Mouse (Mus musculus): ENCODE results near the gene Lrp10. TPM values are rescaled to one million over a fixed set of nuclear protein-coding genes. Genes with fewer than 3 reads are reported as not detected.

Gene Lrp10
- total RNA-seq (2021), result 10 to 100 TPM; 23.2 to 31.3 TPM
- long read RNA-seq, experiment 1, full-length matches to known transcripts, result 31 of 40 reads
- long read RNA-seq, experiment 1, partial matches to known transcripts, result 5 of 40 reads
- long read RNA-seq, experiment 1, other reads (novel, unspliced or antisense), result 4 of 40 reads
- long read RNA-seq, experiment 2, full-length matches to known transcripts, result 36 of 41 reads
- long read RNA-seq, experiment 2, partial matches to known transcripts, result 2 of 41 reads
- long read RNA-seq, experiment 2, other reads (novel, unspliced or antisense), result 3 of 41 reads

- DNase-seq (ENCODE audit: low spot score in 2 of 2), result peak; percentile 61 to 81
- intact Hi-C loops (cut with DNase I), result no loop called here
Observed at GRCm38 (mm10) chr14:54463959-54464292, at the start of gene Lrp10. Lrp10 (plus strand) TSS chr14:54464137.

GRCm38 (mm10) chr14:54415241-54416020 lies 48.5 kb upstream of the Lrp10 start:
- intact Hi-C loops (cut with DNase I), result loop anchor here (10.0 kb wide), 1 partner anchor 351 kb away; no protein-coding TSS in a partner anchor
- DNase-seq (ENCODE audit: low spot score in 2 of 2), result no peak

- intact Hi-C loops (cut with DNase I), result loop anchor here (10.0 kb wide), 1 partner anchor 352 kb away; no protein-coding TSS in a partner anchor
- DNase-seq (ENCODE audit: low spot score in 2 of 2), result no peak
Observed at GRCm38 (mm10) chr14:54416229-54416775, 47.6 kb upstream of the Lrp10 start.

- DNase-seq (ENCODE audit: low spot score in 2 of 2), result no peak
- intact Hi-C loops (cut with DNase I), result loop anchor here (10.0 kb wide), 1 partner anchor 352 kb away; no protein-coding TSS in a partner anchor
Observed at GRCm38 (mm10) chr14:54416830-54417229, 47.1 kb upstream of the Lrp10 start.

- DNase-seq (ENCODE audit: low spot score in 2 of 2), result no peak
- intact Hi-C loops (cut with DNase I), result loop anchor here (10.0 kb wide), 1 partner anchor 353 kb away; no protein-coding TSS in a partner anchor
Observed at GRCm38 (mm10) chr14:54417623-54418081, 46.3 kb upstream of the Lrp10 start, which contains the start of gene Slc7a7. Slc7a7 (minus strand) TSS chr14:54417780.

GRCm38 (mm10) chr14:54421014-54421413 lies 42.9 kb upstream of the Lrp10 start:
- DNase-seq (ENCODE audit: low spot score in 2 of 2), result no peak
- intact Hi-C loops (cut with DNase I), result no loop called here

- no peak for DNase-seq (ENCODE audit: low spot score in 2 of 2)
- intact Hi-C loops (cut with DNase I), result no loop called here
Observed at GRCm38 (mm10) chr14:54423406-54423805, 40.5 kb upstream of the Lrp10 start.

- DNase-seq (ENCODE audit: low spot score in 2 of 2), result no peak
- intact Hi-C loops (cut with DNase I), result no loop called here
Observed at GRCm38 (mm10) chr14:54424634-54425033, 39.3 kb upstream of the Lrp10 start.

- DNase-seq (ENCODE audit: low spot score in 2 of 2), result no peak
- intact Hi-C loops (cut with DNase I), result no loop called here
Observed at GRCm38 (mm10) chr14:54425540-54425939, 38.4 kb upstream of the Lrp10 start.

- intact Hi-C loops (cut with DNase I), result no loop called here
Observed at GRCm38 (mm10) chr14:54426003-54426688, 37.8 kb upstream of the Lrp10 start.

GRCm38 (mm10) chr14:54426689-54427398 lies 37.1 kb upstream of the Lrp10 start, which contains the start of gene Mrpl52:
Mrpl52 (plus strand) TSS chr14:54426909.
- DNase-seq (ENCODE audit: low spot score in 2 of 2), result peak; percentile 91
- intact Hi-C loops (cut with DNase I), result no loop called here

More at GRCm38 (mm10) chr14:54426003-54426688, 37.8 kb upstream of the Lrp10 start:
- no peak for DNase-seq (ENCODE audit: low spot score in 2 of 2)

- intact Hi-C loops (cut with DNase I), result no loop called here
- DNase-seq (ENCODE audit: low spot score in 2 of 2), result no peak
Observed at GRCm38 (mm10) chr14:54427696-54428095, 36.2 kb upstream of the Lrp10 start.

- DNase-seq (ENCODE audit: low spot score in 2 of 2), result no peak
- intact Hi-C loops (cut with DNase I), result no loop called here
Observed at GRCm38 (mm10) chr14:54428421-54428820, 35.5 kb upstream of the Lrp10 start.

GRCm38 (mm10) chr14:54429332-54430093 lies 34.4 kb upstream of the Lrp10 start:
- no peak for DNase-seq (ENCODE audit: low spot score in 2 of 2)
- intact Hi-C loops (cut with DNase I), result no loop called here

GRCm38 (mm10) chr14:54430406-54431145 lies 33.4 kb upstream of the Lrp10 start:
- intact Hi-C loops (cut with DNase I), result no loop called here
- no peak for DNase-seq (ENCODE audit: low spot score in 2 of 2)

GRCm38 (mm10) chr14:54431334-54432077 lies 32.4 kb upstream of the Lrp10 start, which contains the start of gene Mmp14:
Mmp14 (plus strand) TSS chr14:54431612.
- peak; percentile 42 to 57 for DNase-seq (ENCODE audit: low spot score in 2 of 2)
- intact Hi-C loops (cut with DNase I), result no loop called here
